Mouse (Mus musculus) T-helper 2 cell (primary cell): ENCODE results near the gene Nxt1.

Experiments used
- in situ Hi-C: fragments of 300-600 bp; cut with MboI, MseI; formaldehyde crosslinking; loops from one replicate; pipeline ENCODE4 v1.15.1; 2025; ENCODE audit warnings: high pct_unique_total_duplicates

Gene Nxt1

DNA sequence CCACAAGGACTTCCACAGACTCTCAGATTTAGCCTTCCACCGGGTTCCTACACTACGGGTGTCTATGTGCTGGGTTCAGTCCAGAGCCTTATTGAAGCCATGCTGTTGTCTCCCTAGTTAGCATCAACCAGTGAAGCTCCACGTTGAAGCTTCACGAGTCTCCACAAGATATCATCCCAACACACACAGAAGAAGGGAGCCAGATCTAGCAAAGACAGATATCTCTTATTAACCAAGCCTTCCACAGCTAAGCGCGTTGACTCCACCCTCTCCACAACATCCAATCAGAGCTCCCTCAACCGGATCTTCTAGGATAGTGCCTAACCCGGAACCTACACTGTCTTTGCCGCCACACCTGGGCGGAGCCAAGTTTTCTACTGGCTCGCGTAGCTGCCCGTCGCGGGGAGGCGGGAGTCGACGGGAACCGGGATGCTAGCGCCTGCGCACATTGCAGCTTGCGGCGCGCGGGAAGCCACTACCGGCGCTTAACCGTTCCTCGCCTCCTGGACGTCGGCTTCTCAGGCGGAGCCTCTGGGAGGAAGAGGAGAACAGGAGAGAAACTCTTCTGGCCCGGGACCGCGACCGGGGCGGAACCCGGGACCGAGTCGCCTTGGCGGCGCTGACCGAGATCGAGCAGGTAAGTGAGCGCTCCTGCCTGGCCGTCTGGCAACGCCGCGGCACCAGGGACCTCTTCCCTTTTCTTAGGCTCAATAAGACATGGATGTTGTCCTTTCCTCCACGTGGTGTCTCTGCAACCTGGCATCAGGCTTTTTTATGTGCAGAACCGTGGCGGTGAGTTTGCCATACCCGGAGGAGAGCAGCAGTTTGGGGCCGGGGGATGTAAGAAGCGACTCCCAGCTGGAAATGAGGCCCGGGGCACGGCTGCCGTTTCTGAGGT lies at the start of gene Nxt1:
Gene Nxt1, plus strand, starts transcription at position 403 of the 898 bp plus-strand sequence.
- in situ Hi-C loops = no loop called here

- in situ Hi-C loops = no loop called here
Measured at GRCm38 (mm10) chr2:148623067-148623466, 49.3 kb upstream of the Nxt1 start.

- in situ Hi-C loops = no loop called here
Measured at GRCm38 (mm10) chr2:148624484-148624883, 47.9 kb upstream of the Nxt1 start.

DNA sequence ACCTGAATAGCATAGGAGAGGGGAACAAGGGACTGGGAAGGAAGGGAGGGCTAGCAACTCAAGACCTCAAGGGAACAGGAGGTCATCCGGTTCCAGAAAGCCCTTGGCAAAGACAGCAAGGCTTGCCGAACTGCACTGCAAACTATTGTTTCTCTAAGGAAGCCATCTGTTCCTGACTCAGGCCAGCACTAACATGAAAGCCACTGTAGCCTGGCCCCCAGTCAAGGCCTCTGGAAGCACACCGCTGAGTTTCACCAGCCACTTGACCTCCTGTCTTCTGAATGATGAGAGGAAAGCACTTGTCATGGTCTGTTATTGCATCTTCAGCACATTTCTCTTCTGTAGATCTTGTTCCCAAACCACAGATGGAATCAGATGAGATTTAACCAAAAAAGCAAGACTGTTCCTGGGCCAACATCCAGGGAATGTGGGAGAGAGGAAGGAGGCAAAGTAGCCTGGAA lies 45.4 kb upstream of the Nxt1 start:
- in situ Hi-C loops = no loop called here

- in situ Hi-C loops = no loop called here
Measured at GRCm38 (mm10) chr2:148631011-148631410, 41.4 kb upstream of the Nxt1 start.

- in situ Hi-C loops = no loop called here
Measured at GRCm38 (mm10) chr2:148631602-148632001, 40.8 kb upstream of the Nxt1 start.

- in situ Hi-C loops = no loop called here
Measured at GRCm38 (mm10) chr2:148634466-148634865, 37.9 kb upstream of the Nxt1 start.

DNA sequence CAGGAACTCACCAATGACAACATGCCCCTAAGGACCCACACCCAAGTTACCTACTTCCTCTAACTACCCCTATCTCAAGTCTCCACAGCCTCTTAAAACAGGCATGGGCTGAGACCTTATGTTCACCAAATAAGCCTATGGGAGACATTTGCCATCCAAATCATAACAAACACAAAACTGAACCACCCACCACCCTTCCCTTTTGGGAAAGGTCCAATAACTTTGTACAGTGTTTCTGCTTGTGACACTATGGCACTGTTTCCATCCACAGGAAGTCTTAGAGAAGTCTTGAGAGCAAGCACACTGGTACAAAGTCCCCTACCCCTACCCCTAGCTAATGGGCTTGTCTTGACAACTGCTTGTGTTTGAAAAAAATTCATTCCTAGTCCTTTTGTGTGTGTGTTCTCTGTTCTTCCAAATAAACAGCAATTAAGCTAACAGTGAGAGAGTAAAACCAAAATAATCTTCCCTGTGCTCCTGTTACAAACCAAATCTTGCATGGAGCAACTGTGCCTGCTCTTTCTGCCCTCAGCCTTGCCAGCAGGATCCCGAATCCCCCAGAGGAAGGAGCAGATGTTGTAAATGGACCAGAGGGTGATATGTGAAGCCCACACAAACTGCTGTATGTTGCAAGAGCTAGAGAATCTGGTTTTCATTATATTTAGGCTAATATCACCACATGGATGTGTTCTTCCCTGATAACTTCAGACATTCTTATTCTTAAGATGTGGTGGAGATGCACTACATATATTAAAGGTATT lies 29.6 kb upstream of the Nxt1 start:
- in situ Hi-C loops = no loop called here

- in situ Hi-C loops = no loop called here
Measured at GRCm38 (mm10) chr2:148644421-148645000, 27.9 kb upstream of the Nxt1 start.

GRCm38 (mm10) chr2:148650587-148651357 lies 21.6 kb upstream of the Nxt1 start:
- in situ Hi-C loops = no loop called here

- in situ Hi-C loops = no loop called here
Measured at GRCm38 (mm10) chr2:148654961-148655360, 17.4 kb upstream of the Nxt1 start.

DNA sequence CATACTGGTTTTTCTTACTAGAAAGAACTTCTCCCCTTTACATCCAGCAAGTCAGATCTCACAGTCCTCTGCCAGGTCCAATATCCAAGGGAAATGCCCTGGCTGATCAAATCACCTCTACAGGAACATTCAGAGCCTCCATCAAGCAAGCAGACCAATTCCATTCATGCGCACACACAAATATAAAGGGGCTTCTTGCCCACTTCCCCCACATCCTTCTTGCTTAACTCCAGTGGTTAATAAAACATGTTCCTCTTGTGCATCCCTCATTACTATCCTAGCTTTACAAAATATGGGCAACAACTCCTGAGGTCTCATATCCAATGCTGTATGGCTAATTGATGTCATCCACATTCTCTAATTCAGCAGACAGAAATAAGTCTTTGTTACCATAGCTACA lies 8.9 kb upstream of the Nxt1 start:
- in situ Hi-C loops = no loop called here

DNA sequence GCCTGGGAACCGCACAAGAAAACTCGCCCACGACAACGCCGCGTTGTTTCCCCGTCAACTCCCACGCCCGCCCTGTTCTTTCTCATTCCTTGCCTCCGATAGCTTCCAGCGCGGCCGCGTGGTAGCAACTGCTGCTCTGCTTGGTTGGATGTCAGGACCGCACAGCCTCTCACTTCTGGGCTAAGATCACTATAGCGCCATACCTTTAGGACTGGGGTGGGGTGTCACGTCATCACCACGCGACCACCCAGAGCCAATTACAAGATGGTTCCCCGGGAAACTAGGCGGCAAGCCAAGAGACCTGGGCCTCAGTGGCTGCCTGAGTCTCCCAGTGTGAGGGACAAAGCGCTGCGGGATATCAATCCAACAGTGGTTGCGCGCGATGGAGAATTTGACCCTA lies 5.4 kb downstream of the Nxt1 start:
- in situ Hi-C loops = no loop called here

DNA sequence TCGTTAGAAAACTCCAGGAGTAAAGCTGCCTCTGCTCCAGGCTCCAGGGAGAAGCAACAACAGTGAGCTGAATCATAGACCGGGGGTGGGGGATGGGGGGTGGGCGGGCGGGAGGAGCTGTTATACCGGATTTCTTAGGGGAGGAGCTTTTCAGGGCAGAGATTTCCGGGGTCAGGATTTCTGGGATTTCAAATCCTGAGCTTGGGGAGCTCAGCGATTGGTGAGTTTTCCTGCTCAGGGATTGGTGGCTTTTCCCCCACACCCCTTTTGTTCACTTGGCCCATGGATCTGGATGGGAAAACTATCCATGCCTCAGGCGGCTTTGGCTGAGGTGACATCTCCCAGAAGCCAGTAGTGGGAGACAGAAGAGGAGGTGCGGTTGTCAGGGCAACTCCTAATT lies 6.9 kb downstream of the Nxt1 start:
- in situ Hi-C loops = no loop called here

DNA sequence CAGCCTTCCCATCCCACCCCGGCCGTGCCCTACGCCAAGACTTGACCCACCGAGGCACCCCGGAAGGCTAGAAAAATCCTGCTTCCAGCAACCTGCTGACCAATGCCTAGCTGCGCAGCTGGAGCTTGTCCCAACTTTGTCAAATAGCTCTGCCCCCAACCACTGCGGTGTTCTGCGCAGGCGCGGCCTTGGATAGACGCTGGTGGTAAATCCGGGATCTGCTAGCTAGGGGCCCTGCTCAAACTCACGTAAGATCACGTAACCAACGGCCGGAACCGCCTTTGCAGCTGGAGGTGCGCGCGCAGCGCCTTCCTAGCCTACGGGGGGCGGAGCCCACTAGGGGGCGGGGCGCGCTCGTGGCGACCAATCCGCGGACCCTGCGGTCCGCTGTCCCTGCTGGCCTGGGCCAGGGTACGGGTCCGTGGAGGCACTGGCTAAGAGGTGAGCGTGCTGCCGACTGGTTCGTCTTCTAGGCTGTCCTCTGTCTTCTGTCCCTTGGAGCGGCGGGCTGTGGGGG lies 8.4 kb downstream of the Nxt1 start, which contains the start of gene Gzf1:
Gene Gzf1, plus strand, starts transcription at position 249 of the 517 bp plus-strand sequence.
- in situ Hi-C loops = no loop called here

GRCm38 (mm10) chr2:148681461-148681891 lies 9.1 kb downstream of the Nxt1 start:
- in situ Hi-C loops = no loop called here

DNA sequence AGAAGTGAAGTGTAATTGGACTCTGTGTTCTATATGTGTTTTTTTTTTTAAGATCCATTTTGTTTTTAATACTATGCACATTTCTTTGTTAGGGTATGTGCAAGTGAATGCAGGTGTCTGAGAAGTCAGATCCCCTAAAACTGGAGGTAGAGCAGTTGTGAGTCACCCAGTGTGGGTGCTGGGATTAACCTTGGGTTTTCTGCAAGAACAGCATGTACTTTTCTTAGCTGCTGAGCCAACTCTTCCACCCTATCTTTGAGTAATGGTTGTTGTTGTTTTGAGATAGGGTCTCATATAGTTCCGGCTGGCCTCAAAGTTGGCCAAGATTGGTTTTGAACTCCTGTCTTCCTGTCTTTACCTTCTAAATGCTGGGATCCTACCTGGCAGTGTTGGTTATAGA lies 10.6 kb downstream of the Nxt1 start:
- in situ Hi-C loops = no loop called here

DNA sequence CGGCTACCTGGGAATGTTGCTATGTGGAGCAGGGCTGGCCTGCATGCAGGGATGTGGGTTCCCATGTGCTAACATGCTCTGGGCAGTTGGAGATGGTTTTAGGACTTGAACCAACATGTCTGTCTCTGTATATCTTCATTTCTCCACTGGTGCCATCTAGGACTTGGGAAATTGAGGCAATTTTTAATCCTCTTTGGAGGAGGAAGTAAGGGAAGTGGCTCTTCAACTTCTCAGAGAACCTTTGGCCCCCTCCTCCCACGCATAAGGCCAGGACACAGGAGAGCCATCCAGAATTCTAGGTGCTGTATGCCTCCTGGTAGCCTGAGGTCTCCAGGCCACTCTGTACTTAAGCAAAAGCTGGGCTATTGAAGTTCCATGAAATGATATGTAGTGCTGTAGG lies 12.6 kb downstream of the Nxt1 start:
- in situ Hi-C loops = no loop called here

DNA sequence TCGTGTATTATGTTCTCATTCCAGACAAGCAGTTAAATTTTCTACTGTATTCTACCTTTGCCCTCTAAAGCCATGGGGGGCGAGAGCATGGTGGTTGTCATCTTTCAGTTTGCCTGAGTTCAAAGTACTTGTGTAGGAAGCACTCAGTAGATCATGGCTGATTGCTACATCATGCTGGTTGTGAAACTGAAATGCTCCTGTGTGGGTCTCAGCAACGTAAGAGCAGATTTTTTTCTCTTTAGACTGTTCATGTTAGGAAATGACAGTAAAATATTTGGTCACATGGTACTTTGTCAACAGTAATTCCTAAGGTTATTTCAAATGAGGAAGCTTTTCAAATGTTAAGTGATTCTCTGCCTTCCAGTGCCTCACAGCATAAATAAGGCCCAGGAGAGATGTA lies 13.3 kb downstream of the Nxt1 start:
- in situ Hi-C loops = no loop called here

- in situ Hi-C loops = no loop called here
Measured at GRCm38 (mm10) chr2:148686862-148687261, 14.5 kb downstream of the Nxt1 start.

DNA sequence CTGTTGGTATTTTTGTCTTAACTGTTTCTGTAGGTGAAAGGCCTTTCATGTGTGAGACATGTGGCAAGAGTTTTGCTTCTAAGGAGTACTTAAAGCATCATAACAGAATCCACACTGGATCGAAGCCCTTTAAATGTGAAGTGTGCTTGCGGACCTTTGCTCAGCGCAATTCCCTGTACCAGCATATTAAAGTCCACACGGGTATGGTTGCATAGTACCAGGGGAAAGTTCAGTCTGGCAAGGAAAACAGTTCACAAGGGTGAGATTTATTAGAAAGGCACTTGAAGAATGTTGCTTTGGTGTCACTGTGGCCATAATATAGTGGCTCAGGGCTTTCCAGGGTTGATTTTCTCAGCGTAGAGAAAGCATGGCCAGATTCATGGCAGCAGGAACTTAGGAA lies 15.6 kb downstream of the Nxt1 start:
- in situ Hi-C loops = no loop called here
